Mouse (Mus musculus): Measurements from ENCODE around the gene Mag. TPM values are rescaled to one million over a fixed set of nuclear protein-coding genes. Genes with fewer than 3 reads are reported as not detected.

Gene Mag
- polyA plus RNA-seq, 1 experiment, result 2.2 TPM

DNA sequence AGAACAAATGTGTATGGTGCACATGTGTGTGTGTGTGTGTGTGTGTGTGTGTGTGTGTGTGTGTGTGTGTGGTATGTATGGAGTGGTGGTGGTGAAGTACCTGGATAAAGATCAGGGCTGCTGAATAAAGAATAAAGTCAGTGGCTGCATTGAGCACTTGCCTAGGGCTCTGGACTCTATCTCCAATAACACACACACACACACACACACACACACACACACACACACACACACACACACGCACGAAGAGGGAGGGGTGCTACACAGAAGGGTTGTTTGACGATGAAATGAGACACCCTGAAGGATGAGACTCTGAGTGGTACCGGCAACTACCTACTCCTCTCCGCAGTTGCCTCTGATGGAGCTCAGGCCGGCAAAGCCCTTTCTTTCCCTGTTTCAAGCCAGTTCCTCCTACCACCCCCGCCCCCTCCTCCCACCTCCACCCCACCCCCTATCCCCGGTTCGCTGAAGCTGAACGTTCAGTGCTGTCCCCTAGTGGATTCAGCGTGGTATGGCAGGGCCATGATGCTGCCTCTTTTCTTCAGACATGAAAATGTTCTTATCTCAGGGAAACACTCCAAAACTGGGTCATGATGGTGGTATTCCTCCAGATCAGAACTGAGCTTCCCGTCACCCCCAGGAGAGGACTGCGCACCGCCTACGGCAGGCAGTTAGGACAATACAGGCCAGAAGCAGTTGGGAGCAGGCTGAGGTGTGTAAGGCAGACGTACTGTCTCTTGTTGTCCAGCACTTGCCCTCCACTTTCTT is 54.9 kb downstream of the Mag start:
- TF ChIP-seq POLR2A (IDR thresholded peaks at IDR 0.05; ENCODE audit: borderline replicate concordance, extremely low read depth, insufficient read depth, insufficient read length, poor library complexity, severe bottlenecking) (no peak), CTCF (IDR thresholded peaks at IDR 0.05; ENCODE audit: borderline replicate concordance, extremely low read depth, insufficient read depth, insufficient read length) (peak; percentile 82; the same call in 1 of the 2 replicates)
- peak; percentile 84 for DNase-seq (ENCODE audit: low read depth)

DNA sequence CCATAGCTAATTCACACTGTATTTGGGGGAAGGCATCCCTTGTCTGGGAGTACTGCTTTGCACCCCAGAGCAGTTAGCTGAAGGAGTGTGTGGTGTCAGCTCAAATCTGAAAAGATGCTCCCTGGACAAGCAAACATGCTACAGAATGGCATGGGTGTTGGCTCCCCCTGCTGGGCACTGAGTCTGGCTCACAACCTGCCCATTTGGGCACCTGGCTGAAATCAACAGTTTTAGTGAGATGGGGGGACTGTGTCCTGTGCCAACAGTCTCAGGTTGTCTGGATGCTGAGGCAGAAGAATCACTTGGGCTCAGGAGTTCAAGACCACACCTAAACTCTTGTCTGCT is 55.4 kb downstream of the Mag start:
- TF ChIP-seq POLR2A (IDR thresholded peaks at IDR 0.05; ENCODE audit: borderline replicate concordance, extremely low read depth, insufficient read depth, insufficient read length, poor library complexity, severe bottlenecking) (no peak), CTCF (IDR thresholded peaks at IDR 0.05; ENCODE audit: borderline replicate concordance, extremely low read depth, insufficient read depth, insufficient read length) (peak; percentile 86)
- peak; percentile 85 for DNase-seq (ENCODE audit: low read depth)

DNA sequence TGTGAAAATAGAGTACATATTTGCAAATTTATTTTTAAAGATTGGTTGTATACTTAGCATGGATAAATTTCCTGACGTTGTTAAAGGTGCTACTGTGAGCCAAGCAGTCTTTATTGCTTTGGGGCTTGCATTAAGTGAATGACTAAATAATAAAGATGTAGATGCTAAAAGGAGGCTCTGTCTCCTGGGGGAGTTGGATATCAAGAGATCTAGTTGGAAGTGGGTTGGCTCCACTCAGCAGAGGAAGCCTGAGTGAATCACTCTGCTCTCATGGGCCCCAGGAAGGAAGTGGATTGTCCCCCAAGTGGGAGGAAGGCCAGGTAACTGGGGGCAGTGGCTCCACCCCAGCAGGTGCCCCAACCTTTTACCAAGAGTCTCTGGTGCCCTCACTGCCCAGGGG is 56.9 kb downstream of the Mag start:
- TF ChIP-seq POLR2A (IDR thresholded peaks at IDR 0.05; ENCODE audit: borderline replicate concordance, extremely low read depth, insufficient read depth, insufficient read length, poor library complexity, severe bottlenecking), result no peak
- no peak for TF ChIP-seq CTCF (IDR thresholded peaks at IDR 0.05; ENCODE audit: borderline replicate concordance, extremely low read depth, insufficient read depth, insufficient read length)
- no peak for DNase-seq (ENCODE audit: low read depth)

DNA sequence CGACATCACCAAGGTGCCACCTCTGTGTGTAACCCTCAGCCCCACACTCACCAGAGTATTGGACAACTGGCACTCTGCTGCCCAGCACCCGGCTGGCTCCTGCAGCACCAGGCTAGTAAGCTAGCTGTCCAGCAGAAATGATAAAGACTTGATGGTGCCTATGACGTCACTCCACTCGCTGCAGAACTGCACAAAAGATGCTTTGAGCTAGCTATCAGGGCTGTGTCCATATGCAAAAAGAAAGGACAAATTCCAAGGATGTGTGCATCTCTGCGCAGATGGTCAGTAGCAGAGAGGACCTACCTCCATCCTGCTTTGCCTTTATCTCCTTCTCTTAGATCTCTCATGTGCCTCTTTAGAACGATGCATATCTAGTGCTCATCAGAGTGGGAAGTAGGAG is 58.6 kb downstream of the Mag start, which contains the start of gene Ffar3:
TSS of gene Ffar3 (minus strand) at position 101 of the 400 bp plus-strand sequence.
- DNase-seq (ENCODE audit: low read depth), result no peak
- TF ChIP-seq CTCF (IDR thresholded peaks at IDR 0.05; ENCODE audit: borderline replicate concordance, extremely low read depth, insufficient read depth, insufficient read length), result no peak

DNA sequence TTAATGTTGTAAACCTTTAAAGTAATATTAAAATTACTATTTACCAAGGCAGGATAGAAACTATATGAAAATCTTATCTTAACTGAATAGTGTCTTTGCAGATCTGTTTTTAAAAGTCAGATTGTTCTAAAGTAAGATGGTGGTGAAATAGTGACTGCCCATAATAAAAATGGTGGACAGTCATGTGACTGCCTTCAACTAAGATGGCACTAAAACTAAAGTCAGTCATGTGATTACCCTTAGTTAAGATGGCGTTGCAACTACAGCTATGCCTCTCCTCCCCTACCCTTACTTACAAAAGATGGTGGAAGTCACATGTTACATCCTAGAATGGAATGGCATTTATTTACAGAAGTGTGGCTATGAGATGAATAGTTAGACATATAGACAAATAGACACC is 63.3 kb downstream of the Mag start:
- no peak for DNase-seq (ENCODE audit: low read depth)
- TF ChIP-seq CTCF (IDR thresholded peaks at IDR 0.05; ENCODE audit: borderline replicate concordance, extremely low read depth, insufficient read depth, insufficient read length), result no peak
- no peak for TF ChIP-seq POLR2A (IDR thresholded peaks at IDR 0.05; ENCODE audit: borderline replicate concordance, extremely low read depth, insufficient read depth, insufficient read length, poor library complexity, severe bottlenecking)

Other genes starting within 250 kb of the Mag start
- gene Haus5, start 249.9 kb downstream of the Mag start, polyA plus RNA-seq (2012; rRNA removed), result 21.9 and 36.6 TPM in 2 replicates
- not detected in 2 replicates for gene Pmis2, start 243.3 kb downstream of the Mag start, polyA plus RNA-seq (2012; rRNA removed)
- gene 2200002J24Rik, start 215.9 kb downstream of the Mag start, polyA plus RNA-seq (2012; rRNA removed), result 0.32 TPM in 1 of 2 replicates, not detected in the other
- 1.7 and 2.4 TPM in 2 replicates for gene Atp4a, start 202.7 kb downstream of the Mag start, polyA plus RNA-seq (2012; rRNA removed)
- 187 and 251 TPM in 2 replicates for gene Tmem147, start 185.3 kb downstream of the Mag start, polyA plus RNA-seq (2012; rRNA removed)
- gene Gapdhs, start 171.2 kb downstream of the Mag start, polyA plus RNA-seq (2012; rRNA removed), result 0.50 TPM in 1 of 2 replicates, not detected in the other
- gene Sbsn, start 163.4 kb downstream of the Mag start, polyA plus RNA-seq (2012; rRNA removed), result 5.1 and 8.8 TPM in 2 replicates
- gene Dmkn, start 151.1 kb downstream of the Mag start, polyA plus RNA-seq (2012; rRNA removed), result 3.5 and 14.2 TPM in 2 replicates
- gene Krtdap, start 127.0 kb downstream of the Mag start, polyA plus RNA-seq (2012; rRNA removed), result 5.6 and 30.7 TPM in 2 replicates
- gene Ffar2, start 91.1 kb downstream of the Mag start, polyA plus RNA-seq (2012; rRNA removed), result 0.13 and 0.46 TPM in 2 replicates
- not detected in 2 replicates for gene Ffar3, start 58.7 kb downstream of the Mag start, polyA plus RNA-seq (2012; rRNA removed)
- not detected in 2 replicates for gene Ffar1, start 53.3 kb downstream of the Mag start, polyA plus RNA-seq (2012; rRNA removed)
- 0.05 TPM in 1 of 2 replicates, not detected in the other for gene Cd22, start 34.5 kb downstream of the Mag start, polyA plus RNA-seq (2012; rRNA removed)
- not detected in 2 replicates for gene Hamp2, start 9.8 kb upstream of the Mag start, polyA plus RNA-seq (2012; rRNA removed)
- gene Hamp, start 29.2 kb upstream of the Mag start, polyA plus RNA-seq (2012; rRNA removed), result not detected in 2 replicates
- 165 and 170 TPM in 2 replicates for gene Usf2, start 41.9 kb upstream of the Mag start, polyA plus RNA-seq (2012; rRNA removed)
- gene Lsr, start 58.6 kb upstream of the Mag start, polyA plus RNA-seq (2012; rRNA removed), result 19.8 TPM in 2 replicates
- gene Fam187b, start 58.9 kb upstream of the Mag start, polyA plus RNA-seq (2012; rRNA removed), result 0.37 and 0.42 TPM in 2 replicates
- gene Fxyd5, start 127.6 kb upstream of the Mag start, polyA plus RNA-seq (2012; rRNA removed), result 10.3 and 12.5 TPM in 2 replicates
- 51.6 and 74.4 TPM in 2 replicates for gene Fxyd7, start 136.6 kb upstream of the Mag start, polyA plus RNA-seq (2012; rRNA removed)
- 8.5 and 12.6 TPM in 2 replicates for gene Fxyd1, start 142.3 kb upstream of the Mag start, polyA plus RNA-seq (2012; rRNA removed)
- 0.74 and 0.79 TPM in 2 replicates for gene Lgi4, start 144.5 kb upstream of the Mag start, polyA plus RNA-seq (2012; rRNA removed)
- 1.9 TPM in 2 replicates for gene Fxyd3, start 161.8 kb upstream of the Mag start, polyA plus RNA-seq (2012; rRNA removed)
- 0.62 and 1.00 TPM in 2 replicates for gene Hpn, start 200.4 kb upstream of the Mag start, polyA plus RNA-seq (2012; rRNA removed)
- gene Scn1b, start 212.1 kb upstream of the Mag start, polyA plus RNA-seq (2012; rRNA removed), result 11.2 and 12.9 TPM in 2 replicates
- 404 and 573 TPM in 2 replicates for gene Gramd1a, start 241.0 kb upstream of the Mag start, polyA plus RNA-seq (2012; rRNA removed)

Measured in brain, embryonic 14.5 days (tissue).